Mouse (Mus musculus) heart, embryonic 12.5 days (tissue): Measurements from ENCODE around the gene Atp6v1a. TPM values are rescaled to one million over a fixed set of nuclear protein-coding genes. Genes with fewer than 3 reads are reported as not detected.

Experiments used
- ATAC-seq: fragments of 200-750 bp; cut with Nextera tagmentation; 2 replicates; pipeline ENCODE4 v1.8.0; 2017; ENCODE audit warnings: moderate TSS enrichment, moderate library complexity; ENCODE audit not compliant: insufficient number of reproducible peaks, low FRiP score
- H3K27ac ChIP-seq: fragments of 300-500 bp; sonication (generic); 2 replicates; pipeline ENCODE4 v1.5.1; 2016; ENCODE audit warnings: mild to moderate bottlenecking, moderate library complexity; ENCODE audit not compliant: poor library complexity, severe bottlenecking
- H3K27me3 ChIP-seq: fragments of 300-500 bp; sonication (generic); replicated peaks from 2 replicates; pipeline ENCODE4 v1.6.1; 2016; ENCODE audit warnings: mild to moderate bottlenecking, moderate library complexity
- H3K36me3 ChIP-seq: fragments of 300-500 bp; sonication (generic); 2 replicates; pipeline ENCODE4 v1.6.1; 2016; ENCODE audit warnings: mild to moderate bottlenecking, moderate library complexity
- H3K4me1 ChIP-seq: fragments of 300-500 bp; sonication (generic); replicated peaks from 2 replicates; pipeline ENCODE4 v1.6.1; 2016; ENCODE audit warnings: mild to moderate bottlenecking
- H3K4me2 ChIP-seq: fragments of 300-500 bp; sonication (generic); 2 replicates; pipeline ENCODE4 v1.6.1; 2016; ENCODE audit warnings: mild to moderate bottlenecking, moderate library complexity
- H3K4me3 ChIP-seq: fragments of 300-500 bp; sonication (generic); 2 replicates; pipeline ENCODE4 v1.5.1; 2016; ENCODE audit warnings: mild to moderate bottlenecking
- H3K9ac ChIP-seq: fragments of 300-500 bp; sonication (generic); 2 replicates; pipeline ENCODE4 v1.6.1; 2016; ENCODE audit warnings: mild to moderate bottlenecking, moderate library complexity
- H3K9me3 ChIP-seq: fragments of 300-500 bp; sonication (generic); replicated peaks from 2 replicates; pipeline ENCODE4 v1.6.1; 2016; ENCODE audit warnings: mild to moderate bottlenecking, moderate library complexity
- WGBS: fragments of 180-500 bp; shearing (Covaris S2); methylation state at CpG from one replicate; pipeline ENCODE4 v1.1.7; 2016; 5-methylcytosine and 5-hydroxymethylcytosine counted together
- polyA plus RNA-seq: library from polyadenylated mRNA; unstranded; fragments of >200 nt; fragmentation: Nextera tagmentation; extraction: Ambion mirVana; gene quantifications from 2 replicates; pipeline ENCODE4 v1.2.1, GENCODE M21; 2016

Atp6v1a gene
- 38.3 and 38.6 TPM in 2 replicates for polyA plus RNA-seq

- peak within 1 kb of the TSS; percentile 92 for H3K4me3 ChIP-seq
- WGBS, result under 1% methylated on average over 64 of the region's 71 CpGs
- peak within 1 kb of the TSS; percentile 90 for H3K9ac ChIP-seq
- peak within 1 kb of the TSS; percentile 98 for H3K4me2 ChIP-seq
- H3K9me3 ChIP-seq, result no peaks in the 10 kb centered on the region
- H3K36me3 ChIP-seq, result no peaks in the 10 kb centered on the region
- H3K27me3 ChIP-seq, result no peaks in the 10 kb centered on the region
- peak within 1 kb of the TSS; percentile 98 for H3K27ac ChIP-seq
- ATAC-seq, result peak; percentile 90
- H3K4me1 ChIP-seq, result peaks cover 8% of the 10 kb centered on the region
These were observed at the start of gene Atp6v1a, which contains the start of gene Naa50 for GRCm38 (mm10) chr16:44139536-44140185. TSS of gene Atp6v1a (minus strand) at chr16:44139705. TSS of gene Naa50 (plus strand) at chr16:44139830.

GRCm38 (mm10) chr16:44188766-44189165, 49.3 kb upstream of the Atp6v1a start:
- peaks cover 2% of the 10 kb centered on the region; the same call in 1 of the 2 replicates for H3K9me3 ChIP-seq
- H3K9ac ChIP-seq, result no peak overlapping the region
- no peaks in the 10 kb centered on the region for H3K27me3 ChIP-seq
- no peak for ATAC-seq
- H3K4me2 ChIP-seq, result no peak overlapping the region
- H3K4me3 ChIP-seq, result no peak overlapping the region
- H3K36me3 ChIP-seq, result peaks cover 5% of the 10 kb centered on the region
- no peak overlapping the region for H3K27ac ChIP-seq
- WGBS, result 87% methylated on average over 3 of the region's 3 CpGs
- peaks cover 6% of the 10 kb centered on the region for H3K4me1 ChIP-seq

- Histone ChIP-seq H3K4me3 (no peak overlapping the region), H3K36me3 (peaks cover 5% of the 10 kb centered on the region), H3K27me3 (no peaks in the 10 kb centered on the region), H3K9ac (no peak overlapping the region), H3K4me1 (peaks cover 6% of the 10 kb centered on the region), H3K4me2 (no peak overlapping the region), H3K27ac (no peak overlapping the region), H3K9me3 (peaks cover 2% of the 10 kb centered on the region; the same call in 1 of the 2 replicates)
- 93% methylated on average over 4 of the region's 4 CpGs for WGBS
- ATAC-seq, result no peak
These were observed 47.7 kb upstream of the Atp6v1a start for GRCm38 (mm10) chr16:44187172-44187571.

- Histone ChIP-seq H3K4me1 (no peaks in the 10 kb centered on the region), H3K27me3 (no peaks in the 10 kb centered on the region), H3K36me3 (peaks cover 14% of the 10 kb centered on the region), H3K27ac (no peak overlapping the region), H3K9me3 (peaks cover 2% of the 10 kb centered on the region; the same call in 1 of the 2 replicates), H3K9ac (no peak overlapping the region), H3K4me3 (no peak overlapping the region), H3K4me2 (no peak overlapping the region)
- no peak for ATAC-seq
- 79% methylated on average over 3 of the region's 3 CpGs for WGBS
These were observed 45.3 kb upstream of the Atp6v1a start for GRCm38 (mm10) chr16:44184769-44185168.

GRCm38 (mm10) chr16:44182597-44182996, 43.1 kb upstream of the Atp6v1a start:
- Histone ChIP-seq H3K36me3 (peaks cover 9% of the 10 kb centered on the region), H3K27ac (no peak overlapping the region), H3K4me1 (0 out of 2 replicates have a peak, but pooled peaks cover 2% of the 10 kb centered on the region), H3K9ac (no peak overlapping the region), H3K9me3 (no peaks in the 10 kb centered on the region), H3K4me3 (no peak overlapping the region), H3K4me2 (no peak overlapping the region), H3K27me3 (no peaks in the 10 kb centered on the region)
- ATAC-seq, result no peak
- WGBS, result 91% methylated on average over 1 of the region's 1 CpGs

- no peak for ATAC-seq
- WGBS, result 68% methylated on average over 1 of the region's 1 CpGs
- H3K4me3 ChIP-seq, result no peak overlapping the region
- no peak overlapping the region for H3K4me2 ChIP-seq
- H3K9me3 ChIP-seq, result no peaks in the 10 kb centered on the region
- H3K9ac ChIP-seq, result no peak overlapping the region
- H3K36me3 ChIP-seq, result peaks cover 9% of the 10 kb centered on the region
- H3K27ac ChIP-seq, result no peak overlapping the region
- peaks cover 18% of the 10 kb centered on the region for H3K4me1 ChIP-seq
- H3K27me3 ChIP-seq, result no peaks in the 10 kb centered on the region
These were observed 39.0 kb upstream of the Atp6v1a start for GRCm38 (mm10) chr16:44178555-44178954.

- H3K9ac ChIP-seq, result no peak overlapping the region
- no peak overlapping the region for H3K27ac ChIP-seq
- WGBS, result 84% methylated on average over 2 of the region's 2 CpGs
- H3K4me1 ChIP-seq, result peaks cover 18% of the 10 kb centered on the region
- H3K4me3 ChIP-seq, result no peak overlapping the region
- peaks cover 5% of the 10 kb centered on the region; the same call in 1 of the 2 replicates for H3K36me3 ChIP-seq
- H3K27me3 ChIP-seq, result no peaks in the 10 kb centered on the region
- no peak overlapping the region for H3K4me2 ChIP-seq
- no peaks in the 10 kb centered on the region for H3K9me3 ChIP-seq
- ATAC-seq, result no peak
These were observed 37.0 kb upstream of the Atp6v1a start for GRCm38 (mm10) chr16:44176511-44176910.

GRCm38 (mm10) chr16:44175001-44175400, 35.5 kb upstream of the Atp6v1a start:
- Histone ChIP-seq H3K9me3 (no peaks in the 10 kb centered on the region), H3K36me3 (no peaks in the 10 kb centered on the region), H3K27ac (0 out of 2 replicates have a peak overlapping the region, but pooled peaks have one; percentile 40), H3K4me3 (no peak overlapping the region), H3K9ac (no peak overlapping the region), H3K27me3 (no peaks in the 10 kb centered on the region), H3K4me2 (peak overlapping the region; percentile 39), H3K4me1 (peaks cover 18% of the 10 kb centered on the region)
- 45% methylated on average over 1 of the region's 1 CpGs for WGBS
- ATAC-seq, result no peak

- H3K27ac ChIP-seq, result peak overlapping the region; percentile 97
- peak overlapping the region; percentile 75 for H3K4me2 ChIP-seq
- no peaks in the 10 kb centered on the region for H3K36me3 ChIP-seq
- no peak for ATAC-seq
- no peaks in the 10 kb centered on the region for H3K27me3 ChIP-seq
- H3K4me1 ChIP-seq, result peaks cover 18% of the 10 kb centered on the region
- 14% methylated on average over 7 of the region's 7 CpGs for WGBS
- peak overlapping the region; percentile 85 for H3K4me3 ChIP-seq
- H3K9ac ChIP-seq, result peak overlapping the region; percentile 95
- H3K9me3 ChIP-seq, result no peaks in the 10 kb centered on the region
These were observed 34.5 kb upstream of the Atp6v1a start for GRCm38 (mm10) chr16:44173966-44174530.

- Histone ChIP-seq H3K4me3 (peak within 1 kb of the TSS; percentile 85), H3K36me3 (no peaks in the 10 kb centered on the region), H3K9ac (peak within 1 kb of the TSS; percentile 95), H3K9me3 (no peaks in the 10 kb centered on the region), H3K27me3 (no peaks in the 10 kb centered on the region), H3K4me2 (peak within 1 kb of the TSS; percentile 75), H3K27ac (peak within 1 kb of the TSS; percentile 97), H3K4me1 (peaks cover 16% of the 10 kb centered on the region)
- under 1% methylated on average over 41 of the region's 77 CpGs for WGBS
- peak; percentile 78 for ATAC-seq
These were observed 33.8 kb upstream of the Atp6v1a start, which contains the start of gene Usf3 for GRCm38 (mm10) chr16:44173155-44173941. TSS of gene Usf3 (plus strand) at chr16:44173246.
